In genomic region chr15:11463341-11463740, GRCm38 (mm10) we compare ENCODE assay signal across 27 mouse cellular contexts.
DNase-seq lines count a peak whose midpoint lies in the region; ATAC-seq and TF ChIP-seq lines count a peak whose summit lies in the region.
"Had no signal": no experiment of that assay in that cellular context is flagged by ENCODE, and none has a peak within 500 bp of the region (broad histone marks: within the 10 kb centered on the region; RNA-seq: fewer than 3 reads in every experiment).

No protein-coding gene starts in this region.

- no peak for TF ChIP-seq POLR2A in myocyte (IDR thresholded peaks at IDR 0.05; ENCODE audit: insufficient read length, low read depth)

- no peak overlapping the region for H3K27ac ChIP-seq in embryonic facial prominence, embryonic 14.5 days (replicated peaks; ENCODE audit: low read depth, low read length)
- no peak overlapping the region for H3K27ac ChIP-seq in embryonic facial prominence, embryonic 10.5 days (replicated peaks)
- H3K27ac ChIP-seq in hindbrain, embryonic 12.5 days, result no peak overlapping the region
- H3K27ac ChIP-seq: embryonic facial prominence, embryonic 12.5 days; embryonic facial prominence, embryonic 15.5 days; forebrain, embryonic 10.5 days; forebrain, embryonic 12.5 days had no signal

- H3K36me3 ChIP-seq in embryonic facial prominence, embryonic 14.5 days (ENCODE audit: control insufficient read depth, insufficient read depth, low read length), result no peaks in the 10 kb centered on the region
- no peaks in the 10 kb centered on the region for H3K36me3 ChIP-seq in embryonic facial prominence, embryonic 10.5 days (replicated peaks)
- H3K36me3 ChIP-seq in myocyte (ENCODE audit: control insufficient read depth, insufficient read depth), result no peaks in the 10 kb centered on the region
- no peaks in the 10 kb centered on the region for H3K36me3 ChIP-seq in hindbrain, embryonic 12.5 days
- H3K36me3 ChIP-seq: embryonic facial prominence, embryonic 12.5 days; embryonic facial prominence, embryonic 15.5 days; forebrain, embryonic 10.5 days; forebrain, embryonic 12.5 days; G1E had no signal

- DNase-seq in embryonic facial prominence, embryonic 14.5 days (ENCODE audit: low spot score), result peak; percentile 59
- no peak for DNase-seq in embryonic facial prominence, embryonic 10.5 days (ENCODE audit: low spot score)
- DNase-seq in Muller cell, postnatal 12 days (ENCODE audit: inconsistent ontology term), result peak; percentile 39
- DNase-seq in right cerebral cortex, postnatal 10 days (ENCODE audit: low spot score in 2 of 2), result no peak
- DNase-seq: adrenal gland, adult 8-10 months; adrenal gland, postnatal 14 days; cerebellum, adult 11 months; cerebellum, adult 18-20 months; cerebellum, adult 8-10 months; cerebellum, adult 9-11 months; cerebellum, postnatal 14 days; cerebellum, postnatal 36 days; embryo, embryonic 11 days had no signal

- no peak overlapping the region for H3K4me2 ChIP-seq in embryonic facial prominence, embryonic 14.5 days (ENCODE audit: low read depth, low read length)
- peak overlapping the region; percentile 12 for H3K4me2 ChIP-seq in myocyte (ENCODE audit: low read depth)
- no peak overlapping the region for H3K4me2 ChIP-seq in hindbrain, embryonic 12.5 days (replicated peaks)
- H3K4me2 ChIP-seq: embryonic facial prominence, embryonic 12.5 days; embryonic facial prominence, embryonic 15.5 days; forebrain, embryonic 12.5 days had no signal

- peaks cover 9% of the 10 kb centered on the region; the same call in 1 of the 2 replicates for H3K4me1 ChIP-seq in embryonic facial prominence, embryonic 14.5 days (ENCODE audit: control insufficient read depth, insufficient read depth, low read length)
- no peaks in the 10 kb centered on the region for H3K4me1 ChIP-seq in embryonic facial prominence, embryonic 10.5 days
- no peaks in the 10 kb centered on the region for H3K4me1 ChIP-seq in hindbrain, embryonic 12.5 days
- H3K4me1 ChIP-seq: embryonic facial prominence, embryonic 15.5 days; forebrain, embryonic 12.5 days had no signal

- no peaks in the 10 kb centered on the region for H3K79me2 ChIP-seq in myocyte (ENCODE audit: control insufficient read depth, insufficient read depth)

- H3K9ac ChIP-seq in embryonic facial prominence, embryonic 14.5 days (ENCODE audit: low read depth, low read length), result no peak overlapping the region
- no peak overlapping the region for H3K9ac ChIP-seq in hindbrain, embryonic 12.5 days
- H3K9ac ChIP-seq: embryonic facial prominence, embryonic 12.5 days; embryonic facial prominence, embryonic 15.5 days; forebrain, embryonic 12.5 days had no signal

- H3K4me3 ChIP-seq in embryonic facial prominence, embryonic 14.5 days (ENCODE audit: low read depth, low read length), result no peak overlapping the region
- no peak overlapping the region for H3K4me3 ChIP-seq in embryonic facial prominence, embryonic 10.5 days
- no peak overlapping the region for H3K4me3 ChIP-seq in myocyte
- no peak overlapping the region for H3K4me3 ChIP-seq in hindbrain, embryonic 12.5 days
- H3K4me3 ChIP-seq: embryonic facial prominence, embryonic 12.5 days; embryonic facial prominence, embryonic 15.5 days; erythroblast, embryonic 14.5 days; forebrain, embryonic 10.5 days; forebrain, embryonic 12.5 days had no signal

- WGBS in embryonic facial prominence, embryonic 14.5 days, result 46% methylated on average over 2 of the region's 2 CpGs
- 89% methylated on average over 2 of the region's 2 CpGs for WGBS in embryonic facial prominence, embryonic 10.5 days
- 82% methylated on average over 2 of the region's 2 CpGs for WGBS in hindbrain, embryonic 12.5 days

- no peaks in the 10 kb centered on the region for H3K9me3 ChIP-seq in embryonic facial prominence, embryonic 14.5 days (ENCODE audit: control insufficient read depth, low read length)
- H3K9me3 ChIP-seq in embryonic facial prominence, embryonic 10.5 days, result no peaks in the 10 kb centered on the region
- H3K9me3 ChIP-seq in hindbrain, embryonic 12.5 days (replicated peaks), result no peaks in the 10 kb centered on the region
- H3K9me3 ChIP-seq: embryonic facial prominence, embryonic 12.5 days; embryonic facial prominence, embryonic 15.5 days; forebrain, embryonic 10.5 days; forebrain, embryonic 12.5 days; G1E had no signal

- peak; percentile 37; the same call in 1 of the 2 replicates for ATAC-seq in embryonic facial prominence, embryonic 14.5 days (ENCODE audit: low read depth)
- no peak for ATAC-seq in hindbrain, embryonic 12.5 days (ENCODE audit: low FRiP score)
- ATAC-seq: activated CD4-positive, CD25-positive, alpha-beta regulatory T cell, adult 4 months; CD4-positive, CD25-positive, alpha-beta regulatory T cell, adult 4 months; forebrain, embryonic 14.5 days; forebrain, embryonic 16.5 days; Patski had no signal

- H3K27me3 ChIP-seq in embryonic facial prominence, embryonic 14.5 days (replicated peaks; ENCODE audit: control insufficient read depth, insufficient read depth, low read length), result no peaks in the 10 kb centered on the region
- H3K27me3 ChIP-seq in embryonic facial prominence, embryonic 10.5 days (replicated peaks; ENCODE audit: low read depth, poor library complexity, severe bottlenecking), result no peaks in the 10 kb centered on the region
- no peaks in the 10 kb centered on the region for H3K27me3 ChIP-seq in myocyte (ENCODE audit: control insufficient read depth, insufficient read depth, insufficient read length)
- no peaks in the 10 kb centered on the region for H3K27me3 ChIP-seq in hindbrain, embryonic 12.5 days
- H3K27me3 ChIP-seq: CH12.LX; embryonic facial prominence, embryonic 12.5 days; embryonic facial prominence, embryonic 15.5 days; forebrain, embryonic 12.5 days; Patski had no signal

- no peak overlapping the region for H3ac ChIP-seq in myocyte (ENCODE audit: control insufficient read depth, insufficient read length)

TF ChIP-seq in myocyte, 11 proteins besides CTCF, POLR2A, EP300 and RAD21:
- TF ChIP-seq MYOD1 (IDR thresholded peaks at IDR 0.05; ENCODE audit: control insufficient read depth in 1 of 3, insufficient read length in 2 of 3, low read depth in 2 of 3), result peak in 1 of 3 experiments; percentile 10
- no peak for TF ChIP-seq REST (IDR thresholded peaks at IDR 0.05; ENCODE audit: insufficient read depth, insufficient read length)
- no peak for TF ChIP-seq POLR2AphosphoS2 (IDR thresholded peaks at IDR 0.05; ENCODE audit: insufficient read length, low read depth)
- TF ChIP-seq TCF12 (IDR thresholded peaks at IDR 0.05; ENCODE audit: insufficient read depth, poor library complexity, severe bottlenecking), result no peak
- no peak for TF ChIP-seq CEBPB (IDR thresholded peaks at IDR 0.05; ENCODE audit: insufficient read depth, poor library complexity, severe bottlenecking)
- TF ChIP-seq TCF3 (IDR thresholded peaks at IDR 0.05; ENCODE audit: insufficient read length, low read depth), result no peak
- TF ChIP-seq E2F4 (IDR thresholded peaks at IDR 0.05; ENCODE audit: insufficient read depth), result no peak

Comparison
In these comparisons a context has a peak if more than half of its experiments do, and no peak if none do; other contexts are left out.
1. DNase-seq: peak in embryonic facial prominence, embryonic 14.5 days (single experiment) and Muller cell, postnatal 12 days (single experiment); none in embryonic facial prominence, embryonic 10.5 days (single experiment) and right cerebral cortex, postnatal 10 days (0 of 2).